Mouse (Mus musculus): ENCODE results near the gene Rock2. TPM values are rescaled to one million over a fixed set of nuclear protein-coding genes. Genes with fewer than 3 reads are reported as not detected.

Rock2 gene
- 14.4 TPM for polyA plus RNA-seq (2012; fragmentation: generic; extraction: Trizol)

DNA sequence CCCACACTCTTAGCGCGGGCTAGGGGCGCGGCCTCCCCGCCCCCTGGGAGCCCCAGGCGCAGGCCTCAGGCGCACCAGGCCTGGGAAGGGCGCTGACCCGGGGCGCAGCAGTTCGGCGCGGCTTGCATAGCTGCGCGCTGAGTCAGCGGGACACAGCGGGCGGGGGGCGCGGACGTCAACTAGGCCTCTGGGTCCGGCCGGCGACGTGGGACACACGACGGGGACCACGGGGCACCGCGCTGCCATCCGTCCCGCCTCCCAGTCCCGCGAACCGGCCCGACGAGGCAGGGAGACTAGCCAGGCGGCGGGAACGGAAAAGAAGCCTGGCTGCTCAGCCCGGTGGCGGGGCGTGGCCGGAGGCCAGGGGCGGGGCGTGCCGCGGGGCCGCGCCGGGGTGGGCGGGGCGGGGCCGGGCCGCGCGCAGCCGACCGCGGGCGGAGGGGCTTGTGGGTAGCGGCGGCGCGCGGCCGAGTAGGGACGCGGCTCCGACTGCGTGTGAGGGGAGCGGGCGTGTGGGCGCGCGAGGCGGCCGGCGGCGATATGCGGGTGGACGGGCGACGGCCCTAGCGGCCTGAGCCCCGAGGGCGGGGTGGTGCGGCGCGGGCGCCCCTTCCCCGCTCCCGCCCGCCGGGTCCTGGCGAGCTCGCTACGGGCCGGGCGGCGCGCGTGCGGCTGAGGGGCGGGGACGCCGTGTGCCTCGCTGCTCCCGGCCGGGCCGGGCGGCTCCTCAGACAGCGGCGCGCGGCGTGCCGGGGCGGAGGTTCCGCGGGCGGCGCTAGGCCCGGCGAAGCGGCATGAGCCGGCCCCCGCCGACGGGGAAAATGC, at the start of gene Rock2:
TSS of gene Rock2 (plus strand) at position 500 of the 825 bp plus-strand sequence.
- H3K27me3 ChIP-seq (ENCODE audit: control insufficient read depth, insufficient read depth, insufficient read length): no peaks in the 10 kb centered on the region
- no peaks in the 10 kb centered on the region for H3K36me3 ChIP-seq (ENCODE audit: control insufficient read depth, insufficient read depth)
- TF ChIP-seq POLR2A (IDR thresholded peaks at IDR 0.05; ENCODE audit: insufficient read length, low read depth) (peak; percentile 90), MYOD1 (IDR thresholded peaks at IDR 0.05; ENCODE audit: control insufficient read depth in 1 of 3, insufficient read length in 2 of 3, low read depth in 2 of 3) (peak in 1 of 3 experiments; percentile 54), E2F4 (IDR thresholded peaks at IDR 0.05; ENCODE audit: insufficient read depth) (peak; percentile 16), USF1 (IDR thresholded peaks at IDR 0.05; ENCODE audit: low read depth) (no peak), MYOG (IDR thresholded peaks at IDR 0.05; ENCODE audit: control insufficient read depth in 1 of 3, insufficient read depth in 1 of 3, insufficient read length in 2 of 3, low read depth in 2 of 3) (peak in 2 of 3 experiments; percentile 54 to 57), REST (IDR thresholded peaks at IDR 0.05; ENCODE audit: insufficient read depth, insufficient read length) (peak; percentile 7), CEBPB (IDR thresholded peaks at IDR 0.05; ENCODE audit: insufficient read depth, poor library complexity, severe bottlenecking) (no peak), POLR2AphosphoS2 (IDR thresholded peaks at IDR 0.05; ENCODE audit: insufficient read length, low read depth) (peak; percentile 67)
- H3K4me3 ChIP-seq: peak within 1 kb of the TSS; percentile 84
- peak within 1 kb of the TSS; percentile 91 for H3ac ChIP-seq (ENCODE audit: control insufficient read depth, insufficient read length)
- peaks cover 46% of the 10 kb centered on the region for H3K79me2 ChIP-seq (ENCODE audit: control insufficient read depth, insufficient read depth)
- H3K4me2 ChIP-seq (ENCODE audit: low read depth): peak within 1 kb of the TSS; percentile 99

DNA sequence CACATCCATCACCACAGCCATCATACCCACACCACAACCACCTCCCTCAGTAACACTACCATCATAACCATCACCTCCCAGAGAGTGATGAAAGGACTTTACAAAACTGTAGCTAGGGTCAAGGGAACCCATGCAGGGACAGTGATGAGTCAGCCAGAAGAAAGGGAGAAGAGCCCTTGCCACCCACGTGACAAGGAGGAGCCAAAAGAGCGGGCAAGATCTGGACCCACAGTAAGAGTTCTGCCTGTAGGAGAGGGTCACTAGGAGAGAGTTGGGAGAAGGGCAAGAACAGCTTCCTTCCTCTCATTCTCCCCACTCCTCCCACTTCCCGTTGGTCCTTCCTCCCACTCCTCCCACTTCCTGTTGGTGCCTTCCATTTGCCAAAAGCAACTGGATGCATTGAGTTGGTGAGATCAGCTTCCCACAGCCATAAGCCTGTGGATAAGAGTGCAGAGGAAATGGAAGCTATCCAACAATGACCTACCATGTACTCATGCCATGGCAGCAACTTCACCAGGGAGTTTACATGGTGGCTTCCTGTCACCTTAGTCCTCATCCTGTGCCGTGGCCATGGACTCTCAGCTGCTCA, 47.4 kb upstream of the Rock2 start:
- H3ac ChIP-seq (ENCODE audit: control insufficient read depth, insufficient read length): no peak overlapping the region
- no peaks in the 10 kb centered on the region for H3K36me3 ChIP-seq (ENCODE audit: control insufficient read depth, insufficient read depth)
- no peak overlapping the region for H3K4me2 ChIP-seq (ENCODE audit: low read depth)
- no peak overlapping the region for H3K4me3 ChIP-seq
- TF ChIP-seq SRF (IDR thresholded peaks at IDR 0.05; ENCODE audit: control insufficient read depth, insufficient read length, low read depth): no peak
- no peak for TF ChIP-seq REST (IDR thresholded peaks at IDR 0.05; ENCODE audit: insufficient read depth, insufficient read length)
- TF ChIP-seq POLR2AphosphoS2 (IDR thresholded peaks at IDR 0.05; ENCODE audit: insufficient read length, low read depth): no peak
- TF ChIP-seq POLR2A (IDR thresholded peaks at IDR 0.05; ENCODE audit: insufficient read length, low read depth): no peak
- TF ChIP-seq CEBPB (IDR thresholded peaks at IDR 0.05; ENCODE audit: insufficient read depth, poor library complexity, severe bottlenecking): no peak
- no peak for TF ChIP-seq MYOG (IDR thresholded peaks at IDR 0.05; ENCODE audit: control insufficient read depth in 1 of 3, insufficient read depth in 1 of 3, insufficient read length in 2 of 3, low read depth in 2 of 3)
- TF ChIP-seq MAX (IDR thresholded peaks at IDR 0.05; ENCODE audit: low read depth): no peak
- TF ChIP-seq TCF3 (IDR thresholded peaks at IDR 0.05; ENCODE audit: insufficient read length, low read depth): no peak
- no peak for TF ChIP-seq TCF12 (IDR thresholded peaks at IDR 0.05; ENCODE audit: insufficient read depth, poor library complexity, severe bottlenecking)
- no peak for TF ChIP-seq E2F4 (IDR thresholded peaks at IDR 0.05; ENCODE audit: insufficient read depth)
- TF ChIP-seq USF1 (IDR thresholded peaks at IDR 0.05; ENCODE audit: low read depth): no peak
- TF ChIP-seq MYOD1 (IDR thresholded peaks at IDR 0.05; ENCODE audit: control insufficient read depth in 1 of 3, insufficient read length in 2 of 3, low read depth in 2 of 3): no peak
- H3K27me3 ChIP-seq (ENCODE audit: control insufficient read depth, insufficient read depth, insufficient read length): no peaks in the 10 kb centered on the region
- H3K79me2 ChIP-seq (ENCODE audit: control insufficient read depth, insufficient read depth): no peaks in the 10 kb centered on the region

DNA sequence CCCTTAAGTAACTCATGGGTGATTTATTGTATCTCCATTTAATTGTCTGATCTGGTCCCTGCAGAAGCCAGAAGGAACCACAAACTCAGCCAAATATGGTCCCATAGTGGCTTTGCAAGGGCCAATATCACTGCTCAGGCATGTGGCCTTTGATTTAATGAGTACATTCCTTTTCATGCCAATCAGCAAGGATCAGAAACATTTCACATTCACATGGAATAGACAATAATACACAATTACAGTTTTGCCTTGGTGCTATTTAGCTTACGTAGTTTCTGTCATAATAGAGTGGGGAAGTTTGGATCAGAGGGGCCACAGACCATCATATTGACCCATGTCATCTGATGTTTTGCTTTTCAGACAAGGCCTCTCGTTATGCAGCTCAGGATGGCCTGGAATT, 46.2 kb upstream of the Rock2 start:
- H3K27me3 ChIP-seq (ENCODE audit: control insufficient read depth, insufficient read depth, insufficient read length): no peaks in the 10 kb centered on the region
- H3K79me2 ChIP-seq (ENCODE audit: control insufficient read depth, insufficient read depth): no peaks in the 10 kb centered on the region
- H3K4me3 ChIP-seq: no peak overlapping the region
- no peak overlapping the region for H3ac ChIP-seq (ENCODE audit: control insufficient read depth, insufficient read length)
- H3K4me2 ChIP-seq (ENCODE audit: low read depth): no peak overlapping the region
- no peaks in the 10 kb centered on the region for H3K36me3 ChIP-seq (ENCODE audit: control insufficient read depth, insufficient read depth)
- no peak for TF ChIP-seq TCF3 (IDR thresholded peaks at IDR 0.05; ENCODE audit: insufficient read length, low read depth)
- TF ChIP-seq TCF12 (IDR thresholded peaks at IDR 0.05; ENCODE audit: insufficient read depth, poor library complexity, severe bottlenecking): no peak
- TF ChIP-seq SRF (IDR thresholded peaks at IDR 0.05; ENCODE audit: control insufficient read depth, insufficient read length, low read depth): peak; percentile 37
- no peak for TF ChIP-seq MAX (IDR thresholded peaks at IDR 0.05; ENCODE audit: low read depth)
- TF ChIP-seq E2F4 (IDR thresholded peaks at IDR 0.05; ENCODE audit: insufficient read depth): no peak
- no peak for TF ChIP-seq USF1 (IDR thresholded peaks at IDR 0.05; ENCODE audit: low read depth)
- TF ChIP-seq POLR2A (IDR thresholded peaks at IDR 0.05; ENCODE audit: insufficient read length, low read depth): no peak
- TF ChIP-seq MYOD1 (IDR thresholded peaks at IDR 0.05; ENCODE audit: control insufficient read depth in 1 of 3, insufficient read length in 2 of 3, low read depth in 2 of 3): no peak

DNA sequence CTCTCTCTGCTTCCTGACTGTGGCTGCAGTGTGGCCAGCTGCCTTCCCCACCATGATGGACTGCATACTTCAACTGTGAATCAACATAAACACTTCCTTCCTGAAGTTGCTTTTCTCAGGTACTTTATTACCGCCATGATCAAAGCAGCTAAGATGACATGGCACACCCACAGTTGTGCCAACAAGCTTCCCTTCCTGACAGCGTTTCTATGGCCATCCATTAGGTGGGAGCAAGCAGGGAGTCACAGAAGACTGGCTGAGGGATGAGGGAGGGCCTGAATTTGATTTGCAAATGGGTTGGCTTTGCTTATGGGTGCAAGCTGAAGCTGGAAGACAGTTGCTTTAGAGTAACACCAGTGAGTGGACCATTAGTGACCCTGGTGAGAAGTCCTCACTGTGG, 44.9 kb upstream of the Rock2 start:
- no peak overlapping the region for H3ac ChIP-seq (ENCODE audit: control insufficient read depth, insufficient read length)
- TF ChIP-seq REST (IDR thresholded peaks at IDR 0.05; ENCODE audit: insufficient read depth, insufficient read length) (no peak), POLR2AphosphoS2 (IDR thresholded peaks at IDR 0.05; ENCODE audit: insufficient read length, low read depth) (no peak), POLR2A (IDR thresholded peaks at IDR 0.05; ENCODE audit: insufficient read length, low read depth) (no peak), MAX (IDR thresholded peaks at IDR 0.05; ENCODE audit: low read depth) (no peak), SRF (IDR thresholded peaks at IDR 0.05; ENCODE audit: control insufficient read depth, insufficient read length, low read depth) (no peak), TCF12 (IDR thresholded peaks at IDR 0.05; ENCODE audit: insufficient read depth, poor library complexity, severe bottlenecking) (no peak), USF1 (IDR thresholded peaks at IDR 0.05; ENCODE audit: low read depth) (no peak), MYOD1 (IDR thresholded peaks at IDR 0.05; ENCODE audit: control insufficient read depth in 1 of 3, insufficient read length in 2 of 3, low read depth in 2 of 3) (peak in 1 of 3 experiments; percentile 20), E2F4 (IDR thresholded peaks at IDR 0.05; ENCODE audit: insufficient read depth) (no peak)
- H3K27me3 ChIP-seq (ENCODE audit: control insufficient read depth, insufficient read depth, insufficient read length): no peaks in the 10 kb centered on the region
- H3K4me3 ChIP-seq: no peak overlapping the region
- H3K4me2 ChIP-seq (ENCODE audit: low read depth): peak overlapping the region; percentile 94
- H3K79me2 ChIP-seq (ENCODE audit: control insufficient read depth, insufficient read depth): no peaks in the 10 kb centered on the region
- no peaks in the 10 kb centered on the region for H3K36me3 ChIP-seq (ENCODE audit: control insufficient read depth, insufficient read depth)
